Mouse (Mus musculus) neural tube, embryonic 11.5 days (tissue): ENCODE results near the gene Eps15l1. TPM values are rescaled to one million over a fixed set of nuclear protein-coding genes. Genes with fewer than 3 reads are reported as not detected.
A peak's percentile ranks its signal among the peaks of the same experiment; 100 is the strongest.

Experiments
- ATAC-seq: fragments of 200-750 bp; cut with Nextera tagmentation; 2 replicates; pipeline ENCODE4 v1.8.0; 2017; ENCODE audit warnings: moderate number of reproducible peaks, mild to moderate bottlenecking, moderate TSS enrichment, moderate library complexity; ENCODE audit not compliant: insufficient read depth, low FRiP score, low TSS enrichment
- DNase-seq: peaks from one replicate; pipeline ENCODE4 v3.0.0-alpha.2; 2015; ENCODE audit warnings: low spot score
- H3K27ac ChIP-seq: fragments of 300-500 bp; sonication (generic); 2 replicates; pipeline ENCODE4 v1.5.1; 2014; ENCODE audit warnings: low read depth, mild to moderate bottlenecking, low read length
- H3K27me3 ChIP-seq: fragments of 300-500 bp; sonication (generic); 2 replicates; pipeline ENCODE4 v1.6.1; 2014; ENCODE audit warnings: mild to moderate bottlenecking, low read length, mixed read lengths; ENCODE audit not compliant: control insufficient read depth, insufficient read depth
- H3K36me3 ChIP-seq: fragments of 300-500 bp; sonication (generic); 2 replicates; pipeline ENCODE4 v1.6.1; 2014; ENCODE audit warnings: mild to moderate bottlenecking, low read length, moderate library complexity, mixed read lengths; ENCODE audit not compliant: control insufficient read depth, insufficient read depth
- H3K4me1 ChIP-seq: fragments of 300-500 bp; sonication (generic); 2 replicates; pipeline ENCODE4 v1.6.1; 2014; ENCODE audit warnings: low read length, mixed read lengths; ENCODE audit not compliant: control insufficient read depth, insufficient read depth
- H3K4me2 ChIP-seq: fragments of 300-500 bp; sonication (generic); 2 replicates; pipeline ENCODE4 v1.6.1; 2014; ENCODE audit warnings: low read depth, mild to moderate bottlenecking, moderate library complexity
- H3K4me3 ChIP-seq: fragments of 300-500 bp; sonication (generic); 2 replicates; pipeline ENCODE4 v1.5.1; 2014; ENCODE audit warnings: low read depth, low read length
- H3K9ac ChIP-seq: fragments of 300-500 bp; sonication (generic); 2 replicates; pipeline ENCODE4 v1.6.1; 2014; ENCODE audit warnings: mild to moderate bottlenecking, low read length
- H3K9me3 ChIP-seq: fragments of 300-500 bp; sonication (generic); 2 replicates; pipeline ENCODE4 v1.6.1; 2016; ENCODE audit warnings: low read length; ENCODE audit not compliant: control insufficient read depth
- WGBS: fragments of 180-500 bp; shearing (Covaris S2); extraction: QIAGEN DNeasy Blood & Tissue Kit; methylation state at CpG from one replicate; pipeline ENCODE4 v1.1.7; 2014; 5-methylcytosine and 5-hydroxymethylcytosine counted together
- polyA plus RNA-seq: library from polyadenylated mRNA; unstranded; fragments of >200 nt; fragmentation: Nextera tagmentation; extraction: Ambion mirVana; gene quantifications from 2 replicates; pipeline ENCODE4 v1.2.1, GENCODE M21; 2014

Gene Eps15l1
- polyA plus RNA-seq, 1 experiment from 2014 or later = 81.0 TPM

GRCm38 (mm10) chr8:72429676-72430075 is 8.4 kb upstream of the Eps15l1 start:
- whole genome bisulfite sequencing = 53% methylated on average over 13 of the region's 13 CpGs

GRCm38 (mm10) chr8:72422926-72423325 is 1.7 kb upstream of the Eps15l1 start:
- Histone ChIP-seq H3K4me1 (peaks cover 11% of the 10 kb centered on the region), H3K9me3 (no peaks in the 10 kb centered on the region), H3K9ac (no peak overlapping the region), H3K27me3 (no peaks in the 10 kb centered on the region), H3K36me3 (no peaks in the 10 kb centered on the region), H3K27ac (no peak overlapping the region), H3K4me3 (no peak overlapping the region), H3K4me2 (no peak overlapping the region)
- no peak for DNase-seq
- 91% methylated on average over 1 of the region's 1 CpGs for WGBS
- ATAC-seq = no peak

More at GRCm38 (mm10) chr8:72429676-72430075, 8.4 kb upstream of the Eps15l1 start:
- no peaks in the 10 kb centered on the region for H3K4me1 ChIP-seq
- H3K4me2 ChIP-seq = no peak overlapping the region
- H3K36me3 ChIP-seq = no peaks in the 10 kb centered on the region
- no peaks in the 10 kb centered on the region for H3K9me3 ChIP-seq
- H3K9ac ChIP-seq = no peak overlapping the region
- H3K27me3 ChIP-seq = no peaks in the 10 kb centered on the region
- ATAC-seq = no peak
- no peak overlapping the region for H3K4me3 ChIP-seq
- no peak for DNase-seq
- no peak overlapping the region for H3K27ac ChIP-seq

GRCm38 (mm10) chr8:72420571-72421361 is 494 bp downstream of the Eps15l1 start:
- 1% methylated on average over 52 of the region's 73 CpGs for WGBS
- ATAC-seq = peak; percentile 76
- H3K4me3 ChIP-seq = peak overlapping the region; percentile 47

GRCm38 (mm10) chr8:72418073-72418472 is 3.2 kb downstream of the Eps15l1 start:
- WGBS = over 99% methylated on average over 4 of the region's 4 CpGs
- peaks cover 11% of the 10 kb centered on the region for H3K4me1 ChIP-seq
- H3K9me3 ChIP-seq = no peaks in the 10 kb centered on the region
- H3K4me2 ChIP-seq = no peak overlapping the region
- no peaks in the 10 kb centered on the region for H3K36me3 ChIP-seq
- ATAC-seq = no peak
- no peak overlapping the region for H3K4me3 ChIP-seq
- H3K9ac ChIP-seq = no peak overlapping the region
- H3K27me3 ChIP-seq = no peaks in the 10 kb centered on the region
- DNase-seq = no peak
- no peak overlapping the region for H3K27ac ChIP-seq

More at GRCm38 (mm10) chr8:72420571-72421361, 494 bp downstream of the Eps15l1 start:
- peak overlapping the region; percentile 66 for H3K4me2 ChIP-seq
- no peaks in the 10 kb centered on the region for H3K36me3 ChIP-seq
- peaks cover 11% of the 10 kb centered on the region for H3K4me1 ChIP-seq
- H3K9ac ChIP-seq = peak overlapping the region; percentile 83
- H3K27ac ChIP-seq = peak overlapping the region; percentile 2
- H3K9me3 ChIP-seq = no peaks in the 10 kb centered on the region
- peak; percentile 57 for DNase-seq
- H3K27me3 ChIP-seq = no peaks in the 10 kb centered on the region

- H3K9ac ChIP-seq = no peak overlapping the region
- ATAC-seq (no peak), DNase-seq (no peak)
- no peaks in the 10 kb centered on the region for H3K27me3 ChIP-seq
- 86% methylated on average over 2 of the region's 2 CpGs for WGBS
- no peaks in the 10 kb centered on the region for H3K9me3 ChIP-seq
- H3K4me1 ChIP-seq = peaks cover 11% of the 10 kb centered on the region
- H3K4me3 ChIP-seq = no peak overlapping the region
- H3K4me2 ChIP-seq = no peak overlapping the region
- H3K36me3 ChIP-seq = peaks cover 3% of the 10 kb centered on the region; the same call in 1 of the 2 replicates
- no peak overlapping the region for H3K27ac ChIP-seq
Observed at GRCm38 (mm10) chr8:72415252-72415651, 6.0 kb downstream of the Eps15l1 start.

- 93% methylated on average over 7 of the region's 7 CpGs for WGBS
- ATAC-seq = 0 out of 2 replicates have a peak, but pooled peaks have one; percentile 21
- H3K4me3 ChIP-seq = no peak overlapping the region
Observed at GRCm38 (mm10) chr8:72413839-72414238, 7.4 kb downstream of the Eps15l1 start.

GRCm38 (mm10) chr8:72409443-72409842 is 11.8 kb downstream of the Eps15l1 start:
- no peak overlapping the region for H3K4me2 ChIP-seq
- no peaks in the 10 kb centered on the region for H3K27me3 ChIP-seq
- H3K9ac ChIP-seq = no peak overlapping the region
- H3K4me1 ChIP-seq = no peaks in the 10 kb centered on the region
- ATAC-seq (no peak), DNase-seq (no peak)
- peaks cover 3% of the 10 kb centered on the region; the same call in 1 of the 2 replicates for H3K36me3 ChIP-seq
- no peaks in the 10 kb centered on the region for H3K9me3 ChIP-seq
- no peak overlapping the region for H3K27ac ChIP-seq
- H3K4me3 ChIP-seq = no peak overlapping the region
- WGBS = 66% methylated on average over 3 of the region's 3 CpGs

More at GRCm38 (mm10) chr8:72413839-72414238, 7.4 kb downstream of the Eps15l1 start:
- Histone ChIP-seq H3K4me2 (no peak overlapping the region), H3K4me1 (0 out of 2 replicates have a peak, but pooled peaks cover under 1% of the 10 kb centered on the region), H3K9ac (no peak overlapping the region), H3K27me3 (no peaks in the 10 kb centered on the region), H3K9me3 (no peaks in the 10 kb centered on the region), H3K36me3 (peaks cover 3% of the 10 kb centered on the region; the same call in 1 of the 2 replicates), H3K27ac (no peak overlapping the region)
- DNase-seq = no peak

- 90% methylated on average over 1 of the region's 1 CpGs for WGBS
- no peaks in the 10 kb centered on the region for H3K27me3 ChIP-seq
Observed at GRCm38 (mm10) chr8:72407878-72408277, 13.4 kb downstream of the Eps15l1 start.

GRCm38 (mm10) chr8:72402981-72403380 is 18.3 kb downstream of the Eps15l1 start:
- no peaks in the 10 kb centered on the region for H3K9me3 ChIP-seq
- no peak overlapping the region for H3K4me3 ChIP-seq
- 0 out of 2 replicates have a peak, but pooled peaks cover 5% of the 10 kb centered on the region for H3K4me1 ChIP-seq
- no peak overlapping the region for H3K9ac ChIP-seq
- H3K27ac ChIP-seq = no peak overlapping the region
- H3K4me2 ChIP-seq = no peak overlapping the region
- H3K27me3 ChIP-seq = no peaks in the 10 kb centered on the region
- H3K36me3 ChIP-seq = peaks cover 4% of the 10 kb centered on the region
- WGBS = 95% methylated on average over 3 of the region's 3 CpGs
- DNase-seq (no peak), ATAC-seq (no peak)

More at GRCm38 (mm10) chr8:72407878-72408277, 13.4 kb downstream of the Eps15l1 start:
- Histone ChIP-seq H3K27ac (no peak overlapping the region), H3K36me3 (peaks cover 3% of the 10 kb centered on the region; the same call in 1 of the 2 replicates), H3K4me3 (no peak overlapping the region), H3K9ac (no peak overlapping the region), H3K4me2 (no peak overlapping the region), H3K4me1 (no peaks in the 10 kb centered on the region), H3K9me3 (no peaks in the 10 kb centered on the region)
- ATAC-seq (no peak), DNase-seq (no peak)
